Mouse (Mus musculus): ENCODE data around the gene Krtap5-2. TPM values are rescaled to one million over a fixed set of nuclear protein-coding genes. Genes with fewer than 3 reads are reported as not detected.
"Not testable (repeated sequence)": the region's sequence is repeated elsewhere in the genome, so short reads cannot be mapped to it uniquely, and the experiment has no call there.

Krtap5-2 gene
- not detected for total RNA-seq (2021)
- long read RNA-seq, experiment 1, result 0 reads
- long read RNA-seq, experiment 2, result 0 reads

GRCm38 (mm10) chr7:142175905-142176304 is at the start of gene Krtap5-2:
TSS of gene Krtap5-2 (minus strand) at chr7:142176005.
- DNase-seq, result not testable (repeated sequence)

DNA sequence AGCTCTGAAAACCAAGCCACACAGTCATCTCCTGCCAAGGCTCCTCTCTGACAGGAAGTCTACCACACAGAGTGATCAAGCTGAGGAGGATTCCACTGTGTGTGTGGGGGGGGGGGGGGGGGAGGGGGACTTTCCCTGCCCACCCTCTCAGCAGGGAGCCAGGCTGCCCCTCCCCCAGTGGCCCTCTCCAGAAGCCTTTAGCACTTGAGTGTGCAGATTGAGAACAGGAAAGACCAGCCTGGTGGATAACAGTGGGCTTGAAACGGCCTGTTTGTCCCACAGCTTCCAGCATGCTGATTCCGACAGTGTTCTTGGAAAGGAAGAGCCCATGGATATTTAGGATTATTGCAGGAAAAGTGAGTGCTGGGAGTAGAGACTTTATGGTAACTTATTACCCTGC is 48.7 kb upstream of the Krtap5-2 start:
- DNase-seq, result no peak

DNA sequence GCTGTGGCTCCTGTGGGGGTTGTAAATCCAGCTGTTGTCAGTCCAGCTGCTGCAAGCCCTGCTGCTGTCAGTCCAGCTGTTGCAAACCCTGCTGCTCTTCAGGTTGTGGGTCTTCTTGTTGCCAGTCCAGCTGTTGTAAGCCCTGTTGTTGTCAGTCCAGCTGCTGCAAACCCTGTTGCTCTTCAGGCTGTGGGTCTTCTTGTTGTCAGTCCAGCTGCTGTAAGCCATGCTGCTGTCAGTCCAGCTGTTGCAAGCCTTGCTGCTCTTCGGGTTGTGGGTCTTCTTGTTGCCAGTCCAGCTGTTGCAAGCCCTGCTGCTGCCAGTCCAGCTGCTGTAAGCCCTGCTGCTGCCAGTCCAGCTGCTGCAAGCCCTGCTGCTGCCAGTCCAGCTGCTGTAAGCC is 36.3 kb upstream of the Krtap5-2 start:
- DNase-seq, result not testable (repeated sequence)

DNA sequence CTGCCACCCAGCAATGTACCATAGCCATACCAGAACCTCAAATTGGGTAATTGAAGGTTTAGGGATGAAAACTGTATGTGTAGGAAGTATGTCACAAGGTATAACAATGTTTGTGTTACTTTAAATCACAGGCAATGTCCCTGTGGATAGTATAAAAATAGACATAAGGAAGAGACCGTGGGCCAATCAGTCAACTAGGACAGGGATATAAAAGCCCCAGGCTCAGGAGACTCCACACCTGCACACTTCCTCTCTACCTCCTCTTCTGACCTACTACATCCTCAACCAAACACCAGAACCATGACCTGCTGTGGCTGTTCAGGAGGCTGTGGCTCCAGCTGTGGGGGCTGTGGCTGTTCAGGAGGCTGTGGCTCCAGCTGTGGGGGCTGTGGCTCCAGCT is 35.8 kb upstream of the Krtap5-2 start, which contains the start of gene Gm7579:
Gene Gm7579 (plus strand): TSS at position 301 of the 400 bp plus-strand sequence.
- DNase-seq, result no peak

DNA sequence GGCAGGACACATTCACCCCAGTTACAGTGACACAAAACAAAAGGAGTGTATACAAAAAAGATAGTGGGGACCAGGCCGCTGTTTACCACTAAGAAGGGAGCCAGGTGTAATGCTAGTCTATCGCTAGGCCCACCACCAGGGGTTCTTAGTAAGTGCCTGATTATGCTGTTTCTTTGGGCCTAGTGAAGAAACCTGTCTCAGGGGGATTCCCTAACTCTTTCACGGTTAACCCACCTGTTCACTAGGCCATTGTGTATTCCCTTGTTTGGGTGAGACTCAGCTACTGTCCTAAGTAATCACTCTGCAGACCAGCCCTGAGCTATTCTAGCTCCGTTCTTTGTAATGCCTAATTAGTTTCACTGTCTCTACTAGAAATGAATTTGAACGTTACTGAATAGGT is 31.1 kb upstream of the Krtap5-2 start:
- not testable (repeated sequence) for DNase-seq

GRCm38 (mm10) chr7:142205488-142205887 is 29.7 kb upstream of the Krtap5-2 start:
- no peak for DNase-seq

DNA sequence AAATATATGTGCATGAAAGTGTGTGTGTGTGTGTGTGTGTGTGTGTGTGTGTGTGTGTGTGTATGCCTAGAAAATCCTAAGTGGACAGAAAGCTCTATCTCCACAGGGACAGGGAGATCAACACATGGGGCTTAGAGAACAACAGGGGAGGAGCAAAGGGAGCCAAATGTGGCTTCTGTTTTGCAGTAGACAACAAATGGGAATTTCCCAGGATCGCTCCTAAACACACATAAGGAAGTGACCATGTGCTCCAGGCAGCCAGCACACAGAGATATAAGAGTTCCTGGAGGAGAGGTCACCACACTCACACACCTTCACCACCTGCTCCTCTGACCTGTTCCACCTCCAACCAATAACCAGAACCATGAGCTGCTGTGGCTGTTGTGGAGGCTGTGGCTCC is 25.3 kb upstream of the Krtap5-2 start, which contains the start of gene Krtap5-3:
Gene Krtap5-3 (plus strand): TSS at position 301 of the 400 bp plus-strand sequence.
- DNase-seq, result no peak

- no peak for DNase-seq
These were observed 22.9 kb upstream of the Krtap5-2 start for GRCm38 (mm10) chr7:142198748-142199147.

GRCm38 (mm10) chr7:142190289-142190688 is 14.5 kb upstream of the Krtap5-2 start, which contains the start of gene Gm10153:
TSS of gene Gm10153 (minus strand) at chr7:142190389.
- no peak for DNase-seq

DNA sequence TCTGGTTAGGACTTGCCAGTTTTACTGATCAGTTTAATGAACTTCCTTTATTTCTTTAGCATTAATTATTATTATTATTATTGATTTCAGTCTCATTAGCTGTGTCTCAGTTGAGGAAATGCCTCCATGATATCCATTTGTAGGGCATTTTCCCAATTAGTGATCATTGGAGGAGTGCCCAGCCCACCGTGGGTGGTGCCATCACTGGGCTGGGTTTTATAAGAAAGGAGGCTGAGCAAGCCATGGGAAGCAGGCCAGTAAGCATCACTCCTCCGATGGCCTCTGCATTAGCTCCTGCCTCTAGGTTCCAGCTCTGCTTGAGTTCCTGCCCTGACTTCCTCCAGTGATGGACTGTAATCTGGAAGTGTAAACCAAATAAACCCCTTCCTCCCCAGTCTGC is 12.4 kb upstream of the Krtap5-2 start:
- DNase-seq, result no peak

DNA sequence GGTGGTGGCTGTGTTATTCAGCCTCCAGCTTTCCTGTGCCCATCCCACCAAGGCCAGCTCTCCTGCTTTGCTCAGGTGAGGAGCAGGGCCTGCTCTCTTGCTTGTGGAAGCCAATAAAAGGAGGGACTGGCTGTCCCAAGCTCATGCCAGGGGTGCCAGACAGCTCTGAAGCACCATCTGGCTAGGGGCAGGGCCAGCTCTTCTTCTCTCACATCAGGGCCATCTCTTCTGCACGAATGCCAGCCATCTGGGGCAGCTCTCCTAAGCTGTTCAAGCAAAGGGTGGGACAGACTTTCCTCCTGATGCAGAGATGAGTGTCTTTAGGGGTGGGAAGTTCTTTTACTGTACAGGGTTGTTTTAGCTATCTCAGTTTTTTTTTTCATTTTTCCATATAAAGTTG is 5.2 kb upstream of the Krtap5-2 start:
- DNase-seq, result no peak

GRCm38 (mm10) chr7:142178685-142179084 is 2.9 kb upstream of the Krtap5-2 start:
- no peak for DNase-seq

GRCm38 (mm10) chr7:142169836-142170235 is 6.0 kb downstream of the Krtap5-2 start:
- DNase-seq, result no peak

DNA sequence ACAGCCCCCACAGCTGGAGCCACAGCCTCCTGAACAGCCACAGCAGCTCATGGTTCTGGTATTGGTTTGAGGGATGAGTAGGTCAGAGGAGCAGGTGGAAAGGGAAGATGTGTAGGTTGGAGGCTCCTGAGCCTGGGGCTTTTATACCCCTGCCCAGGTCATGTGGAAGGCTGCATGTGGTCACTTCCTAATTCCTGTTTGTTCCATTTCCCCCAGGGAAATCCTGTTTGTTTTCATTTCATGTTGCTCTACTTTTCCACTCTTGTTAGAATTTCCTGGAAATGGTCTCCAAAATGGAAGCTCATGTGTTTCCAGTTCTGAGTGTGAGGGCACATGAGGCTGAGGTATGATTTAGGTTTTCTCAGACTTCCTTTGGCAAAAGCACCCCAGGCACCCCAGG is 10.2 kb downstream of the Krtap5-2 start, which contains the start of gene Gm4553:
Gene Gm4553 (minus strand): TSS at position 101 of the 400 bp plus-strand sequence.
- DNase-seq, result not testable (repeated sequence)

DNA sequence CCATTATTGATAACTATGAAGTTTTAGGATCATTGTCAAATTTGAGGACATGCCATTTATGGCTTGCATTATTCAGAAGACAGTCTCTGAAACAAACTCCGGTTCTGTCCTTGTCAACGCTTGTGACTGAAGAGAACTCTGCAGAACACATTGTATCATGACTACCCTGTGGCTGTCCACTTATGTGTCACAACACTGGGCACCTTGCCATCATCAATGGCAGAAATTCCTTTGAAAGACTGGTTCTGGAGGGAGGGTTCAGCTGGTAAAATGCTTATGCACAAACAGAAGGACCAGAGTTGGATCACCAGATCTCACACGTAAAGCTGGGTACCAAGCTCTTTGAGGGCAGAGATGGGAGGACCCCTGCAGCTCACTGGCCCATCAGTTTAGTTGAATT is 16.4 kb downstream of the Krtap5-2 start:
- no peak for DNase-seq

DNA sequence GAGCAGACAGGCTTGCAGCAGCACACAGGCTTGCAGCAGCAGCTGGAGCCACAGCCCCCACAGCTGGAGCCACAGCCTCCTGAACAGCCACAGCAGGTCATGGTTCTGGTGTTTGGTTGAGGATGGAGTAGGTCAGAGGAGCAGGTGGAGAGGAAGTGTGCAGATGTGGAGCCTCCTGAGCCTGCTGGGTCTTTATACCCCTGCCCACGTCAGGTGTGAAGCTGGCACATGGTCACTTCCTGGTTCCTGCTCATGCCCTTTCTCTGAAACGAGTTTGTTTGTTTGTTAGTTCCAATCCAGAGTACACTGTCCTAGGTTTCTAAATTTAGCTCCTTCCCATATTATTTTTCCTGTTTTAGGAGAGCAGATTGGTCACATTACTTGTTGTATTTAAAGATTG is 18.8 kb downstream of the Krtap5-2 start, which contains the start of gene Gm29735:
Gene Gm29735 (minus strand): TSS at position 101 of the 400 bp plus-strand sequence.
- not testable (repeated sequence) for DNase-seq

- no peak for DNase-seq
These were observed 20.5 kb downstream of the Krtap5-2 start for GRCm38 (mm10) chr7:142155308-142155707.

DNA sequence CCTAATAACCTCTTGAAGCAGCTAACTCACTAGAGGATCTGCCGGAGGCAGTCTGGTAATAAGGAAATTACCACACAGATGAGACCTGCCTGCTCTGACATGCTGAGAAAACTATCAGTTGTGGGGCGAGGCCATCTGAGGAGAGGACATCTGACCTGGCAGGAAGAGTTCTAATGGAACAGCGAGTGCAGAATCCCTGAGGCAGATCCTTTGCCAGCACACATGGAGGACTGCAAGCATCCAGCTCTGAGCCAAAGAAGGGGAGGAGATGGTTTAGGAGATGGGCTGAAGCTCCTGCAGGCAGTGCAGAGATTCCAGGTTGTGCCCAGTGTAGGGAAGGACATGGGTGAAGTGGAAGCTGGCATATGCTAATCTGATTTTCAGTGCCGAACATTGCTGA is 23.6 kb downstream of the Krtap5-2 start:
- no peak for DNase-seq

GRCm38 (mm10) chr7:142148633-142149032 is 27.2 kb downstream of the Krtap5-2 start:
- no peak for DNase-seq

GRCm38 (mm10) chr7:142146033-142146432 is 29.8 kb downstream of the Krtap5-2 start:
- no peak for DNase-seq

DNA sequence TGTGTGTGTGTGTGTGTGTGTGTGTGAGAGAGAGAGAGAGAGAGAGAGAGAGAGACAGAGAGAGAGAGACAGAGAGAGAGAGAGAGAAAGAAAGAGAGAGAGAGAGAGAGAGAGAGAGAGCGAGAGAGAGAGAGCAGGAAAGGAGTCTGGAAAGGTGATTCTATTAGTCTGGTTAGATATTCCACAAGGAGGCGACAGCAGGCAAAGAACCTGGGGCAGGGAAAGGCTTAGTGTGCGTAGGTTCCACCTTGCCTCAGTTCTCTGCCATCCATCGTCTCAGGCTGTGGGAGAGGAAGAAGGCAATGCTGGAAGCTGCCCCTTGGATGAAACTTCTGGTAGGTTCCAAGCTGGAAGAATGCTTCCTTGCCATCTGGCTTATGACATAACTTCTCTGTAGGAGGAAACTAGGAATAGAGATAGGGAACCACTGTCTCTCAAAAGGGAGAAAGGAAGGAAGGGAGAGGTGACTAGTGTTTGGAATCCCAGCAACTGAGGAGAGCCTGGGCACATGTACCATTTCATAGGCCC is 30.3 kb downstream of the Krtap5-2 start:
- no peak for DNase-seq

DNA sequence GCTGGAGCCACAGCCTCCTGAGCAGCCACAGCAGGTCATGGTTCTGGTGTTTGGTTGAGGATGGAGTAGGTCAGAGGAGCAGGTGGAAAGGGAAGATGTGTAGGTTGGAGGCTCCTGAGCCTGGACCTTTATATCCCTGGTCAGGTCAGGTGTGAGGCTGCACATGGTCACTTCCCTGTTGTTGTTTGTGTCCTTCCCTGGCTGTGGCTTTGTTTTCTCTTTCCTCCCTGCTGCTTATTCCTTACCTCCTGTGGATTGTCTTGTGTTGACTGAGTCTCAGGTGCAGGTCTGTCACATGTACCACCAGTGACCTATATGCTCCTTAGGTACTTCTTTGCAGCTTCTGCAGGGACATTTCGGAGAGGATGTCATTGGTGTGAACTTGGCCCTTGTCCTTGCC is 31.3 kb downstream of the Krtap5-2 start, which contains the start of gene Gm45337:
Gene Gm45337 (minus strand): TSS at position 101 of the 400 bp plus-strand sequence.
- DNase-seq, result no peak

GRCm38 (mm10) chr7:142143506-142144010 is 32.2 kb downstream of the Krtap5-2 start:
- DNase-seq, result not testable (repeated sequence)

DNA sequence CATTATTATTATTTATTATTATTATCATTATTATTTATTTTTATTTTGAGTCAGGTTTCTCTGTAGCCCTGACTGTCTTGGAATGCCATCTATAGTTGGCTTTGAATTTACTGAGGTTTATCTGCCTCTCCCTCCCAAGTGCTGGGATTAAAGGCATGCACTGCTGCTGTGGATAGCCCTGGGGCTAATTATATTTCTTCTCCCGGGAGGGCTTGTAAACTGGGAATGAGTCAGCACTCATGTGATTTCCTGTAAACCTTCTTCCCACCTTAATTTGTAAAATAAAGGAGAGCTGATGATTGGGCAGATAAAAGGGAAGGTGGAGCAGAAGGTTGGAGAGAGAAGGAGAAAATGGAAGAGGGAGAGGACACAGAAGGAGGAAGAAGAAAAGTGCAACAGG is 35.1 kb downstream of the Krtap5-2 start:
- DNase-seq, result no peak
